Mouse (Mus musculus): ENCODE measurements around the gene Btnl9. TPM values are rescaled to one million over a fixed set of nuclear protein-coding genes. Genes with fewer than 3 reads are reported as not detected.

Gene Btnl9
- not detected for polyA plus RNA-seq (2017; shearing (Covaris generic))

GRCm38 (mm10) chr11:49186955-49187488 lies at the start of gene Btnl9:
Btnl9 (minus strand) TSS chr11:49187159.

GRCm38 (mm10) chr11:49203129-49203768 lies 16.3 kb upstream of the Btnl9 start, which contains the start of gene Zfp62:
Zfp62 (plus strand) TSS chr11:49203292.

GRCm38 (mm10) chr11:49154077-49154476 lies 32.9 kb downstream of the Btnl9 start, which contains the start of gene Olfr1394:
Olfr1394 (plus strand) TSS chr11:49154377.

GRCm38 (mm10) chr11:49141974-49142373 lies 45.0 kb downstream of the Btnl9 start, which contains the start of gene Olfr1395:
Olfr1395 (plus strand) TSS chr11:49142274.

Other genes starting within 250 kb of the Btnl9 start
- 278 TPM for gene Psme2b, start 241.0 kb downstream of the Btnl9 start, polyA plus RNA-seq (2017; shearing (Covaris generic))
- 1.0 TPM for gene Olfr56, start 208.3 kb downstream of the Btnl9 start, polyA plus RNA-seq (2017; shearing (Covaris generic))
- 284 TPM for gene 9930111J21Rik1, start 207.8 kb downstream of the Btnl9 start, polyA plus RNA-seq (2017; shearing (Covaris generic))
- gene Gm12185, start 194.9 kb downstream of the Btnl9 start, polyA plus RNA-seq (2017; shearing (Covaris generic)) = 7.8 TPM
- 292 TPM for gene Tgtp1, start 193.0 kb downstream of the Btnl9 start, polyA plus RNA-seq (2017; shearing (Covaris generic))
- gene 9930111J21Rik2, start 135.9 kb downstream of the Btnl9 start, polyA plus RNA-seq (2017; shearing (Covaris generic)) = 161 TPM
- 361 TPM for gene Tgtp2, start 123.0 kb downstream of the Btnl9 start, polyA plus RNA-seq (2017; shearing (Covaris generic))
- gene Ifi47, start 110.6 kb downstream of the Btnl9 start, polyA plus RNA-seq (2017; shearing (Covaris generic)) = 537 TPM
- not detected for gene Olfr1396, start 72.3 kb downstream of the Btnl9 start, polyA plus RNA-seq (2017; shearing (Covaris generic))
- gene Olfr1395, start 44.9 kb downstream of the Btnl9 start, polyA plus RNA-seq (2017; shearing (Covaris generic)) = not detected
- not detected for gene Olfr1394, start 32.8 kb downstream of the Btnl9 start, polyA plus RNA-seq (2017; shearing (Covaris generic))
- 82.0 TPM for gene Zfp62, start 16.1 kb upstream of the Btnl9 start, polyA plus RNA-seq (2017; shearing (Covaris generic))
- gene Mgat1, start 57.0 kb upstream of the Btnl9 start, polyA plus RNA-seq (2017; shearing (Covaris generic)) = 117 TPM
- not detected for gene Olfr1393, start 91.1 kb upstream of the Btnl9 start, polyA plus RNA-seq (2017; shearing (Covaris generic))
- gene Olfr1392, start 98.1 kb upstream of the Btnl9 start, polyA plus RNA-seq (2017; shearing (Covaris generic)) = not detected
- not detected for gene Olfr10, start 117.6 kb upstream of the Btnl9 start, polyA plus RNA-seq (2017; shearing (Covaris generic))
- gene Olfr1391, start 135.6 kb upstream of the Btnl9 start, polyA plus RNA-seq (2017; shearing (Covaris generic)) = not detected
- not detected for gene Olfr1390, start 148.0 kb upstream of the Btnl9 start, polyA plus RNA-seq (2017; shearing (Covaris generic))
- not detected for gene Olfr1389, start 235.9 kb upstream of the Btnl9 start, polyA plus RNA-seq (2017; shearing (Covaris generic))
- not detected for gene Olfr1388, start 249.5 kb upstream of the Btnl9 start, polyA plus RNA-seq (2017; shearing (Covaris generic))

Measured in CD4-positive, CD25-positive, alpha-beta regulatory T cell, adult 9 weeks (primary cell).